Mouse (Mus musculus) heart, postnatal 36 days (tissue): ENCODE results near the gene Enox1. TPM values are rescaled to one million over a fixed set of nuclear protein-coding genes. Genes with fewer than 3 reads are reported as not detected.
A peak's percentile ranks its signal among the peaks of the same experiment; 100 is the strongest.
"Not testable (repeated sequence)": the region's sequence is repeated elsewhere in the genome, so short reads cannot be mapped to it uniquely, and the experiment has no call there.

ENCODE experiments used
- DNase-seq, 2 experiments: peaks; one replicate each; pipeline ENCODE4 v3.0.0; 2021 to 2022
- intact Hi-C: fragments of 180-260 bp; cut with DNase I; formaldehyde crosslinking; loops from one replicate; pipeline ENCODE4 v1.15.1; 2025
- total RNA-seq, 2 experiments: library from RNA; stranded (reverse); gene quantifications; 2 replicates each; pipeline ENCODE4 v1.2.3; 2021

The Enox1 gene
- 1 to 10 TPM in 1 of 2 experiments, under 1 TPM in 1; 0.94 to 1.0 TPM for total RNA-seq

DNA sequence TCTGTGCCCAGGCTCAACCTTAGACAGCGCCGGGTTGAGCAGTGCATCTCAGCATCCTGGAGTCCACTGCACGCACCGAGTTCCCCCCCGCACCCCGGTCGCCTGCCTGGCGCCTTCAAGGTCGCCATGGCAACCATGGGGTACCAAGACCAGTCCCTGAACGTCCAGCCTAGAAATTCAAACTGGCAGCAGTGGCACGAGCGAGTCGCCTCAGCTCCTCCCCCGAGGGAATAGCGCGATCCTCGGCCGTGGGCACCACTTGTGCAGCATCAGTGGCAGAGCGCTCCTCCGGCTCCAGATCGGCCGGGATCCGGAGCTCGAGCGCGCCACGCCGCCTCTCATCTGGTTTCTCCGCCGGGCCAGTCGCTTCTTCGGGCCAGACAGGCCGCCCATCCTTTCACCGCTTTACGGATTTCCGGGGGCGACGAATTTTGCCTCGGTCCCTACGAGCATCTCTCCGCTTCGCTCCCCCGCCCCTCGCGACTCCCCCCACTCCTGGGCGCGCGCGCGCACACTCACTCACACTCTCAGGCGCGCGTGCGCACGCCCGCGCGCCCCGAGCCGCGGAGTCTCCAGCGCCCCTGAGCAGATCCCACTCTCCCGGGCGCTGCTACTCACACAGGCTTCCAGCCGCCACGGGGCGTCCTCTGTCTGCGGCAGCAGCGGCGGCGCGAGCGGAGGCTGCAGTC is at the start of gene Enox1:
Gene Enox1 (plus strand): TSS at position 542 of the 689 bp plus-strand sequence.
- intact Hi-C loops = no loop called here

GRCm38 (mm10) chr14:77110622-77111021 is 45.9 kb upstream of the Enox1 start:
- DNase-seq, intact Hi-C loops: not testable (repeated sequence)

More for the DNA sequence above, at the start of gene Enox1:
- peak; percentile 42 to 51 for DNase-seq

- DNase-seq = no peak
- intact Hi-C loops = no loop called here
Observed at GRCm38 (mm10) chr14:77130612-77131011, 26.0 kb upstream of the Enox1 start.

GRCm38 (mm10) chr14:77136936-77137335 is 19.6 kb upstream of the Enox1 start:
- DNase-seq = no peak
- intact Hi-C loops = no loop called here

DNA sequence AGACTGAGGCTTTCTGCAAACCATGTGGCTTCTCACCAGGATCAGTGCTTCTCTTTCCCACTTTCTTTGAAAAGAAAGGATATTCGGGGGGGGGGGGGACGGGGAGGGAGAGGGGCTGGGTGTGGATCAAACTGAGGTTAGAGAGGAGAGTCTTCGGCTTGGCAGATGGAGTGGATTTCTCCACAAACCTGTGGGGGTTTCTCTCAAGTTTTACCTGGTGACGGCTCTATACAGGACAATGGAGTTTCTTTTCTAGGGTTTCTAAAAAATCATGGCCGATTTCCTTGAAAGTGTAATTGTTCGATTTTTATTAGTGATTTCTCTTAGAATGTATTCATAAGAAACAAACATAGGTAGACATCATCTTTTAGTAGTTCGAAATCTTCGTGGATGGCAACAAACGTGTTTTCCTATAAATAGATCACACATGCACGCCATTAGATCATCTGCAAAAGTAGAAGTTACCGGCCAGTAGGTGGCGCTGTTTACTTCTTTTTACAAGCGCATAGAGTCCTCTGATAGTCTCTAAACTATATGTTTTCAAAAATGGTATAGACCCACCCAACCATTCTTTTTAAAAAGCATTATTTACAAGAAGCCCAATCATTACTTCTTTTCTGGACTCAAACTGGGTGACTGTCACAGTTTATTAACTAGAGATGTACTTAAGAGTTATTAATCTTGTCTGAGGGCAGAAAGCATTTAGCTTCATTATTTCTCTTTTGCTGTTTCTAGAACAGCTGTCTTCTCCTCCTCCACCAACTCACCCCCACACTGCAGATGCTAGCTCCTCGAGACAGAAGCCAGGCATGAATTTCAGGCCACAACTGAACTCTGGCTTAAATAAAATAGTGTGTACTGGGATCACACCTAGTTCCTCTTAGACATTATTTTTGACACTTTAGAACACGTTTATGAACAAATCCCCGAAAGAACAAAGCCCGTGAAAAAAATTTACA is 15.0 kb upstream of the Enox1 start:
- peak; percentile 64 to 79 for DNase-seq
- intact Hi-C loops = loop anchor here (1.0 to 5.0 kb wide), 6 partner anchors 346 to 1146 kb away; no protein-coding TSS in a partner anchor

- intact Hi-C loops = no loop called here
Observed at GRCm38 (mm10) chr14:77145103-77145502, 11.5 kb upstream of the Enox1 start.

GRCm38 (mm10) chr14:77147635-77148034 is 8.9 kb upstream of the Enox1 start:
- intact Hi-C loops = no loop called here
- no peak for DNase-seq

More at GRCm38 (mm10) chr14:77145103-77145502, 11.5 kb upstream of the Enox1 start:
- DNase-seq = no peak

DNA sequence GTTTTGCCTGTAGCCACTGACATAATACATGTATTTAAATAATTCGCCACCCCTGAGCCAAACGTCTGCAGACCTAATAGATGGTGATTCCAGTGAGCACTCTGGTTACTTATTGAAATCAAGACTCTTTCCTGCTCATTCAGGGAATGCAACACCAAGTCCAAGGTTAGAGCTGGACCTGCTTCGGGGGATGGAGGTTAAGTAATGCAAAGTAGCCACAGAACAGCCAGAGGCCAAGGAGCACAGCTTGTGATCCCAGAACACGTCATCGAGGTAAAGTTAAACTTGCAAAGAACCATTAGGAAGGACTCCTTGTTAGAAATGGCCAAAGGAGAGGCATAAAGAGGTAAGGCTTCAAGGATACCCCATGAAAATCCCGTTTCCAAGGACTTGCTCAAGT is 6.0 kb upstream of the Enox1 start:
- DNase-seq = no peak
- intact Hi-C loops = no loop called here

DNA sequence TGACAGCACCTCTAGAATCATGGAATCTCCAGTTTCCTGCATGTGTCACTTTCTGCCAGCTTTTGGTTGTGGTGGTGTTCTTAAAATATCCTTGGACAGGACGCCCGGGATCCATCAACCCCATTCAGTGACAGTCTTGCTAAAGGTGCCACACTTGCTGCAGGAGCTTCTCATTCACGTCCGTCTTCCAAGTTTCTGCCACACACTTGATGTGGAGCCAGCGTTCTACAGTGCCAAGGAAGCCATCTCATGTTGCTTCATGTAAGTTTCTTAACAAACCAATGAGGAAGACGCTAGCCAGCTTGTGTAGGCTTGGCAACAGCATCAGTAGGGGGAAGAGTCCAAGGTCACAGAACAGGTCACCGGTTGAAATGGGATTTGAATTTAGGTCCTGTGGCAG is 5.1 kb upstream of the Enox1 start:
- intact Hi-C loops = no loop called here
- no peak for DNase-seq

DNA sequence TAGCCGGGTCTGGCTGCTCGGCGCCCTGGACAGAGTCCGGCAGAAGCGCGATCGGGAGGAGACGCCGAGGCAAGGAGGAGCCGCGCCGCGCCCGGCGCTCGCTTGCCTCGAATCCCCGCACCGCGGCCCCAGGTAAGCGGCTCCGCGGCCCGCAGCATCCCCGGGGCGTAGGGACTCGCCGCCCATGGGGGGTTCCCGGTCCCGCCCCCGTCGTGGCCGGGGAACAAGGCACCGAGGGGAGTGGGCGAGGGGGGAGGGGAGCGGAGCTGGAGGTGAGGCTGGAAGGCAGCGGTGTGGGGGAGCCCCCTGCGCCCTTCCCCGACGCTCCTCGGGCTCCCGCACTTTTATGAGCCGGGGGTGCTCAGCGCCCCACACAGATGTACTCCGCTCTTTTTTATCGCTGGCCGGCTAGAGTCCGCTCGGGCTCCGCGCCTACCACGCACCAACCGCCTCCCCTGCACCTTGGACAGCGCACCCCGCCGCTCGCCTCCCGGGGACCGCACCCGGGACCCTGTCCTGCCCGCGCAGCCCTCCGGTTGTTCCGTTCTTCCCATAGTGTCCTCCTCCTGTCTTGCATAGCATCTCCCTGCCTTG is 445 bp downstream of the Enox1 start:
- DNase-seq = no peak
- intact Hi-C loops = no loop called here

- intact Hi-C loops = no loop called here
- DNase-seq = peak; percentile 38 to 46
Observed at GRCm38 (mm10) chr14:77157505-77157911, 945 bp downstream of the Enox1 start.

- DNase-seq = no peak
- intact Hi-C loops = no loop called here
Observed at GRCm38 (mm10) chr14:77159397-77159796, 2.8 kb downstream of the Enox1 start.

GRCm38 (mm10) chr14:77162496-77162895 is 5.9 kb downstream of the Enox1 start:
- intact Hi-C loops = no loop called here
- DNase-seq = no peak

GRCm38 (mm10) chr14:77164396-77164795 is 7.8 kb downstream of the Enox1 start:
- intact Hi-C loops = no loop called here
- DNase-seq = no peak

DNA sequence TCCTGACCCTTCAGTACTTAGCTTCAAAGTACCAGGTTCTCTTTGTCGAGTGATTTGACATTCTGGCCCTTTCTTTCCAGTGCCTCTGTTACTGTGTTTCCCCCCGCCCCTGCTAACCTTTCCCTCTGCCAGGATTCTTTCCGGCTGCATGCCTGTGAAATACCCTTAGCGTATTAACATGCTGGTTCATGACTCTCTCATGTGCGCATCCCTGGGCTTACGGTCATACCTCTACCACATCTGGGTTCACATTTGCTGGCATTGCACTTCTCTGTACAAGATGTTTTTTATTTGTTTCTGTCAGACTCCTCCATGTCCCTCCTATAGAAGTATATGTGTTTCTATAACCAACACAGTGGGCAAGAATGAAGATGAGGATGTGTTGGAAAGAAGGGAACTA is 11.6 kb downstream of the Enox1 start:
- no peak for DNase-seq
- intact Hi-C loops = no loop called here

- intact Hi-C loops = no loop called here
- no peak for DNase-seq
Observed at GRCm38 (mm10) chr14:77174491-77174890, 17.9 kb downstream of the Enox1 start.

- no peak for DNase-seq
- intact Hi-C loops = no loop called here
Observed at GRCm38 (mm10) chr14:77174931-77175330, 18.4 kb downstream of the Enox1 start.

GRCm38 (mm10) chr14:77180241-77180640 is 23.7 kb downstream of the Enox1 start:
- no peak for DNase-seq
- intact Hi-C loops = no loop called here

- intact Hi-C loops = no loop called here
- DNase-seq = peak in 1 of 2 experiments; percentile 10
Observed at GRCm38 (mm10) chr14:77180753-77181374, 24.3 kb downstream of the Enox1 start.

GRCm38 (mm10) chr14:77183491-77183890 is 26.9 kb downstream of the Enox1 start:
- DNase-seq = no peak
- intact Hi-C loops = no loop called here

DNA sequence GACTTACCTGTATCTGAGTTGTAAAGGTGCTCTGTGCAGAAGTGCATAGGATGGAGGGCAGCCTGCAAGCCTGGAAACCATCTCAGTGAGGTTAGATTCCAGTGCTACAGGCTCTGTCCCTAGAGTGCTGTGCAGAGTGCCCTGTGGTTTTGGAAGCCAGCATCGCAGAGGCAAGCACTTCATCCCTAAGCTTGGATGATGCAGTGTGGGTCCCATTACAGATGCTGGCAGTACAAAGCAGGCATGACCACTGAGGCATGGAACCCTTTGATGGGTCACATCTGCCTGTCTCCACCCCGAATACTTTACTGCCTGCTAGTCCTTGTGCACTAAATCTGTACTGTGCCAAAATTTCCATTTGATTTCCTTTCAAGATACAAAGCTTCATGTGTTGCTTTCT is 33.6 kb downstream of the Enox1 start:
- intact Hi-C loops = no loop called here
- DNase-seq = no peak
